Mouse (Mus musculus) layer of hippocampus, adult 9-11 months (tissue): Measurements from ENCODE around the gene Prlr.

ENCODE experiments used
- DNase-seq: peaks from one replicate; pipeline ENCODE4 v3.0.0; 2022

Gene Prlr

DNA sequence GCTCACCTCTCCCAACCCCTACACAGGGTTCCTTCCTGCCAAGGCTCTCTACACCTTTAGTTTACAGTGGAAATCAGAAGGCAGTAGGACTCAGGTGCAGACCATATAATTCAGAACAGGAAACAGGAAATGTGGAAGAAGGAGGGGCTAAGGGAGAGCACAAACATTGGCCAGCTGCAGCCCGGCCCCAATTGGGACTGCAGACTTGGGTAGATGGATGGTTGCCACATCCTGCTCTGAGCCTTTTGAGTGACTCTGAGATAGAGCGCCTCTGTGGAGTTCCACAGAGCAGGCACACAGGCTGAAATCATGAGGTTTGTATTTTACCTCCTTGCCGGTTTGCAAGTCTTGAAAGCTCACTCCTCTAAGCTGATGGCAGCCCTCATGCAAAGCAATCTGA lies 59.8 kb downstream of the Prlr start:
- no peak for DNase-seq

DNA sequence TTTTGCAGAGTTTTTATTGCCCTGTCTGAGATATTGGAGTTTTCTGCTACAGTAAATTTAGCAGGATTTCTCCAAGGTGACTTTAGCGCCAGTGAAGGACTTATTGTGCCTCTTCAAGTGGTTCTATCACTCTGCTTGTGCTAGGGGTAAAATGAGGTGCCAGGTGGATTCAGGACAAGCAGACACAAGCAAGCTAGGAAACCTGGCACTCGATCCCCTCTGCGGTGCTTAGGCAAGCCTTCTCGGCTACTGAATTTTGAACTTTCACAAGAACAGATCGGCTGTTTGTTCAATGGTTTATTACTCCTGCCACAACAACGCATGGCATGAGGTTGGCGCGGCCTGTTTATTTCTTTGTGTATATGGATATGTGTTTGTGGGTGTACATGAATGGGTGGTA lies 61.4 kb downstream of the Prlr start:
- no peak for DNase-seq

DNA sequence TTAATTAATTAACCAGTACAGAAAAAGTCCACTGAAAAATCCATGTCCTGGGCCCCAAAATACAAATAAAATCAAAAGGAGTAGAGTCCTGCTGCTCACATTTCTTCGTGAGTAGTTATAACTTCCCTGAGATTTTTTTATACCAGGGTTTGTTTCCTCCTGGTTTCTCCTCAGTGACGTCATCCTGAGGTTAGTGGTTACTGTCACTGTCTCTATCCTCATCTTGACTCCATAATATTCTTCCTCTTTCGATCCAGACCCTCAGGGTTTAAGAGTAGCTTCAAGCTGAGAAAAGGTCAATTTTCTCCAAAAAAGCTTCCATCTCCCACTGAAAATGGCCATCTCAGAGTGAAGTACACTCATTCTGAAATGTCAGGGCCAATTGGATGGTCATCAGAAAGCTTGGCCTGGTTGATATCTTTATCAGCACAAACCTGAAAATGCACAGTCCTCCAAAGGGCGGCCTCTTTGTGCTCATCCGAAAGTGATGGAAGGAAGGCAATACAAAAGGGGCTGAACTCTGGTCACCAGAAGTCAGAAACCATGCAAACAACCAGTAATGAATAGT lies 63.3 kb downstream of the Prlr start:
- no peak for DNase-seq

- DNase-seq: no peak
These were observed 65.2 kb downstream of the Prlr start for GRCm38 (mm10) chr15:10242250-10242649.

DNA sequence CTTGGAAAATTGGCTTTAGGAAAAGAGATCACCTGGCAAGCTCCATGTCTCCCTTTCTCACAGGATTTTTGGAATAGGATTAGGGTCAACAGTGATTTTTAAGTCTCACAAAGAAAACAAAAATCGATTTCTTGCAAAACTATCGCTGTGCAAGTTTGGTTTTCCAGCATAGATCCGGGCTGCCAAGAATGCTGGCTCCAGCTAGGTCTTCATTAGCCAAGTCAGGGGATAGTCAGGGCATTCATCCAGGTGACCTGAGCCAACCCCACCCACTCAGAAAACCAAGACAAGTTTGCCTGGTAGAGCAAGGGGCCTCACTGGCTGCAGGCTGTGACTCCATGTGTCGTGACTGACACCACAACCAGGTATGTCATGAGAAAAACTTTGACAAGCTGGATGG lies 72.2 kb downstream of the Prlr start:
- DNase-seq: no peak

DNA sequence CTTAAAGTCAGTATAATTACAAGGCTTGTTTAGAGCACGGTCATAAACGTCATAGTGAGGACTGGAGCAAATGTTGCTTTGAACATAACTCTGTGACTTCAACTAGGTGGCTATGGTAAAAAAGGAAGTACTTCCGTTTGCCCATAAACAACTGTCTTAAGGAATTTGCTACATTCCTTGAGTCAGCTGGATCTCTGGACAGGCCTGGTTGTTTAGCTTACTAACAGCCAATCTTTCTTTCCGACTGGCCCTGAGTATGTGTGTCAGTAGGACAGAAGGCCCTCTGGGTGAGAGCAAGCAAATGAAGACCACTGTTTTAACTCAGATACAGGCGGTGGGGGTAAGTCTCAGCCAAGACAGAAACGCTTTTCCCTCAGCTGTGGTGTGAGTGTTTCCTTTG lies 73.7 kb downstream of the Prlr start:
- DNase-seq: no peak

GRCm38 (mm10) chr15:10252526-10252925 lies 75.5 kb downstream of the Prlr start:
- DNase-seq: no peak

- DNase-seq: no peak
These were observed 85.2 kb downstream of the Prlr start for GRCm38 (mm10) chr15:10262219-10262618.

DNA sequence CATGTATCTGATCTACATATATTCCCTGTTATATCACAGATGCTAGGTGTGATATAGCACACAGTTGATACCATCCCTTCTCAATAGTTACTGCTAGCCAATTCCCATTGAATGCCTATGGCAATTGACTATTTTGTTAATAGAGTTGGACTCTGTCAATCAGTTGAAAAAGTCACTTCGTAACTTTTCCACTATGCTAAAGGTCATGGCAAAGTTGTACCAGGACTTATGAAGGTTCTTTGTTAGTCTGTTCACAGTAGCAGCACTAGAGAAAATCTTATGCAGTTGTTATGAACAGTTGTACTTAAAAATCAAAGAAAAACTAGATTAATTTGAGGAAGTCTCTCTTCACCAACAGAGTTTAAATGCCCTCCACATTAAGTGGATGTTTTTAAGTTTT lies 85.6 kb downstream of the Prlr start:
- no peak for DNase-seq

GRCm38 (mm10) chr15:10263420-10263819 lies 86.4 kb downstream of the Prlr start:
- DNase-seq: no peak

DNA sequence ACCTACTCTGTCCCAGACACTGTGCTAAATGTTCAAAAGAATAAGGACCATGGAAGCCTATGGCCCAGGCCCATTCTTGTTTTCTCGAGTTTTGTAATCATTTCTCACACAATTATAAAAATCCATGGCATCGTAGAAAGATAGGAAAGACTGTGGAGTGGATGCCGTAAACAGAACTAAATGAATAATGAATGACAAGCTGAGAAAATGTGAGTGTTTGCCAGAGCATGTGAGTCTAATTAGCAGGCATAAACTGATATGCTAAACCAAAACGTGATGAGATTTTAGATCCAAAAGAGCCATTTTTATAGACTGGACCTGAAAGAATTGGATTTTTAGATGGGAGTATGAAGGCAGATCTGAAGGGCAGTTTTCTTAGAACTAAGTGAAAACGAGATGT lies 87.8 kb downstream of the Prlr start:
- no peak for DNase-seq

DNA sequence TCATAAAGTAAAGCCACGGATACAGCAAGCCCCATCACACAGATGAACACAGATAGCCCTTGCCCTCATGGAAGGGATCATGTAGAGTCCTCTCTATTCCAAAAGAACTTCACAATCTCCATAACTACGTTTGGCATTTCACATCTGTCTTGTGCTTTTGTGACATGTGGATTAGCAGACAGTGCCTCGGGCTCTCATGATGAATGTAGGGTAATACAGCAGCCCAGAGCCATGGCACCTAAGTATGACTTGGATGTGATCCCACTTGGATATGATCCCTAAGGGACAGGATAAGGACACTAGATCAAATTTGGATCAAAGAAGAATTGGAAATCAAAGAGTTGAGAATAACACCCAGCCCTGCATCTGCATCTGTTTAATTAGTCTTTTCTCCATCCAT lies 90.2 kb downstream of the Prlr start:
- DNase-seq: no peak

DNA sequence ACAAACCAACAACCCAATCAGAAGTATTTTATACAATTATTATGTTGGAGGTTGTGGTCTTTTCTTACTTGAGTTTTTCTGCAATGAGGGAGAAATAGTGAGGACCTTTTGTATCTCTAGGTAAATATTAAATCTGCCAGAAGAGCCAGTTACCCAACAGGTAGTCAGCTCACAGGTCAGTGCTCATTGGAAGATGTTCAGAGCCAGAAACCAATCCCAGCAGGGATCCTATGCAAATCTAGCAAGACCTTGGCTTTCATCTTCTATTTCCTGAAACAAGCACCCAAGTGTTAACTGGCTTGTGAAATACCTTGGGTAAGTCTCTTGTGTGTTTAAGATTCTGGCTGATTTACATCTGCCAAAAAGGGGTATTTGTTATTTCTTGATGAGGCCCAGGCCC lies 99.3 kb downstream of the Prlr start:
- DNase-seq: no peak

- DNase-seq: no peak
These were observed 100.4 kb downstream of the Prlr start for GRCm38 (mm10) chr15:10277461-10277860.

- DNase-seq: no peak
These were observed 104.5 kb downstream of the Prlr start for GRCm38 (mm10) chr15:10281546-10281945.

DNA sequence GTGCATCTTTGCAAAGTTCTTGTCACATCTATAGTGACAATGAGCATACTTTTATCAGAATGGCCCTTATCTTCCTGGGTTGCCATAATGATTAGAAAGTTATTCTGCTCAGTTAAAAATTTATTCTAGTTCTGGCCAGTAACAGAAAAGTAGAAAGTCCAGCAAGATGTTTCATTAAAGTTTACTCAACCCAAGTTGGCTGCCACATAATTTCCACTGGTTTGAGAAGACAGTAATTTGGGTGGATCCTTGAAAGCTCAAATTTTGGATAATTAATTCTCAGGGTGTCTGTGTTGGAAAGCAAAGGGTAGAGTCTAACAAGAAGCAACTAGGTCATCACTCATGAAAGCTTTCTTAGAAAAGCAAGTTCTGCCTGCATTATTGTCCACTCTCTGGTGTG lies 106.6 kb downstream of the Prlr start:
- DNase-seq: no peak

- DNase-seq: no peak
These were observed 119.5 kb downstream of the Prlr start for GRCm38 (mm10) chr15:10296570-10296969.

- no peak for DNase-seq
These were observed 121.0 kb downstream of the Prlr start for GRCm38 (mm10) chr15:10298058-10298457.

GRCm38 (mm10) chr15:10299467-10299866 lies 122.4 kb downstream of the Prlr start:
- DNase-seq: no peak

DNA sequence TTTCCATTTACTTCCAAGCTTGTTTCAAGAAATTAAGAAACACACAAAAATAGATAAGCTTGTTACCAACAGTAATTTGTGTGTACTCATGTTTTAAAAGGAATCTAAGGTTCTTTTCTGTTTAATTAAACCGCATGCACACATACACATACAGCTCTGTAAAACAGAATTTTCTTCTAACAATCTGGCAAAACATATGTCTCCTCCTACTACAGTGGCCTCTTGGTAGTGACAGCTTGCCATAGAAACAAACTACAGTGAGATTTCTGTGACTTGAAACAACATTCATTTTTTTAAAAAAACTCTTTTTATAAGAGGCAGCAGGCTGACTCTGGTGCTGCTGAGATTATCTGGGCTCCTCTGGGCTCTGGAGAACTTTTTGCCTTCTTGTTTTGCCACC lies 129.4 kb downstream of the Prlr start:
- peak; percentile 19 for DNase-seq

DNA sequence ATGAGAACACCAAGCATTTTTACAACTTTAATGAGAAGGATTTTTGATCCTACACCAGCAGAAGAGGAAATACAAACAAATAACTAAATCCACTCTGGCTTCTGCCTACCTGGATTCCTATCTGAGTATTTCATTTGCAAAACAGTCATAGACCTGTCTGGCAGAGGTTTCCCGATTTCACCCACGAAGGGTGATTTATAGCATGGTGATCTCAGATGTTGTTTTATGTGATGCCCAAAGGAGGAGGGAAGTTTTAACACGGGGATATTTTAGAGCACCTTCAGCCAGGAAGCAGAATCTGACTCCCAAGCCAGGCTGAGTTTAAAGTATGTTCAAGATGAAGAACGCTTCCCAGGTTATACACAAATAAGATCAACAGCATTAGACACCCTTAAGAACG lies 134.8 kb downstream of the Prlr start:
- DNase-seq: no peak

DNA sequence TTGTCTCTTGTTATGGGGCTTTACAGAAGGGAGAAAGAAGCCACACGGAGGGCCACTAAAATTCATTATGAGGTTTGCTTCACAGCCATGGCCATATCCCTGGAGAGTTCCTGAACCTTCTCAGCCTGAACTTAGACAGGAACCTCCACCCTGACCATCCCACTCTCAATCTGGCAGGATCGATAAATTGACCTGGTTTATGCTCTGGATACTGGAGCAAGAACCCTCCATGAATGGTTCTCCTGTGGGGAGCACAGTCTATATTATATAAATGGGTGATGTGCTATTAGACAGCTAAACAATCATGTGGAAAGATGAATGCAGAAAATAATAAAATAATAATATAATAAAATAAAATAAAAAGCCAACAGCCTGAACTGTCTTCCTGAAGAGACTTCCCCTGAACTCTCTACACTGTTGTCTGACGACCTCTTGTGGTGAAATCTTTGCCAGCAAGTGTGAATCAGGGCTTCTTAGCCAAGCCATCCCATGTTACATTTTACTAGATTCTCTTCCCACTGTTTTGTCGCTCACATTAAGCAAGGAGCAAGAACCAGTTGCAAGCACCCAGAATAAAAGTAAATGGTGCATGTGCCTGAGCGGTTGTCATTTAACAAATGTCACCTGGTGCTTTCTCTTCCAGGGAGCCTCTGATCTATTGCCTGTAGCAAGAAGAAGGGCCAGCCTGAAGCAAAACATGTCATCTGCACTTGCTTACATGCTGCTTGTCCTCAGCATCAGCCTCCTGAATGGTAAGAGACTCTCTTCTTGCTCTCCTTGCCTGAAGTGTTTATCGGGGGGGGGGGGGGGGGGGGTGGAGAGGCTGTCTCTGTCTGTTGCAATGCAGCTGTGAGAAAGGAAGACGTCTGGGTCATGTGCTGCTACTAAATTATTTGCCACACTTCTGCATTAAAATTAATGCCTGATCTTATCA lies 136.8 kb downstream of the Prlr start:
- DNase-seq: peak; percentile 48

DNA sequence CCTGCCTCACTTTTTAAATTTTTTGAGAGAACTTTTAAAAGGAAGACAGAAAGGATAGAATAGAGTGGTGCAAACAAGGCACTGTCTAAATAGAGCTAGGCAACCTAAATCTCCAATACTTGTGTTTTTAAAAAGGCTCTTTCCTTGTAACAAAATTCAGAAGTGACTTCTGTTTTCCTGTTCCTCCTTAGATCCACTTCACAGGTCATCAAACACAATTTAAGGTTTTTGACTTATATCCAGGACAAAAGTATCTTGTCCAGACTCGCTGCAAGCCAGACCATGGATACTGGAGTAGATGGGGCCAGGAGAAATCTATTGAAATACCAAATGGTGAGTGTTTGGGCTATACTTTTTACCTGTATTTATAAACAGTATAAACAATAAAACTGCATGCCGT lies 148.0 kb downstream of the Prlr start, which contains the start of gene Gm21973:
Gm21973 (plus strand) TSS at position 301 of the 400 bp plus-strand sequence.
- no peak for DNase-seq

DNA sequence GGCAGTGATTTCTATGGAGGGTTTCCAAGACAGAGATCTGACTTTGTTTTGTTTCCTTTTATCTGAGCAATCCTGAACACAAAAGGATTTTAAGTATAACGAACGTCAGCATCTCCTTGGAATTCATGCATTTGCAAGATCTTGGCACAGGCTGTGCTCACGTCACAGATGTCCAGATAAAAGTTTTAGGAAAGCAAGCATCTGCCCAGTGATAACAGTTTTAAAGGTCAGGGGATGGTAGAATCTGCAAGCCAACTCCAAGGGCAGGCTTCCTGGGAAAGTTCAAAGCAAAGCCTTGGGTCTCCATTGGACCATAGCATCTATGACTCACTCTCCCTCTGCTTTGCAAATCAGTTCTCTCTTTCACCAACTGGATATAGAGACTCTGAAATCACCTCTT lies 153.6 kb downstream of the Prlr start:
- no peak for DNase-seq

DNA sequence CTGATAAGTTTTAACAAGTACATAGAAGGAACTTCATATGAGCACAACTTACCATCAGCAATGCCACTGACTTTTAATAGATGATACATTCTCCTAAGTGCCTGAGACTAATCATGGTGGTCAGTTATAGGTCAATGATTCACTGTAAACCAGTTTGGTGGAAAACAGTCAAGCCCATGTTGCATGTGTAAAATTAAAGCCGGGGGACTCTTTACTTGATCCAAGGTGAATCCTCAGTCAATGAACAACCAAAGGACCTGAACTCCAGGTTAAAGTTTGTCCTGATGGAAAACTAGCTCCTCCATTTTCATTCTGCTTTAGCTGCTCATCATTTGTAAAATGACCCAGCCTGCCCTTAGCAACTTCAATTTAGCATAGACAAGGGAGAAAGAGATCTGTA lies 155.5 kb downstream of the Prlr start:
- no peak for DNase-seq
